Mouse (Mus musculus): ENCODE measurements around the gene Bbs7.

- TF ChIP-seq CTCF (IDR thresholded peaks at IDR 0.05; ENCODE audit: extremely low read depth, insufficient read depth, insufficient read length, insufficient replicate concordance) (no peak), POLR2A (IDR thresholded peaks at IDR 0.05; ENCODE audit: low read depth, low read length) (no peak)
These were observed 590 bp downstream of the Bbs7 start for GRCm38 (mm10) chr3:36612687-36613086.

All from spleen, adult 2 months (tissue).